Mouse (Mus musculus) natural killer cell, adult 2 months (primary cell): ENCODE measurements around the gene Fndc1.

ENCODE experiments used
- DNase-seq, 2 experiments: peaks; one replicate each; pipeline ENCODE4 v3.0.0; 2022; ENCODE audit warnings: low spot score in 2 of 2

Gene Fndc1

GRCm38 (mm10) chr17:7690271-7690670 lies 136.8 kb downstream of the Fndc1 start:
- DNase-seq = no peak
